8 mouse cellular contexts compared by ENCODE assay signal in the genomic region with DNA sequence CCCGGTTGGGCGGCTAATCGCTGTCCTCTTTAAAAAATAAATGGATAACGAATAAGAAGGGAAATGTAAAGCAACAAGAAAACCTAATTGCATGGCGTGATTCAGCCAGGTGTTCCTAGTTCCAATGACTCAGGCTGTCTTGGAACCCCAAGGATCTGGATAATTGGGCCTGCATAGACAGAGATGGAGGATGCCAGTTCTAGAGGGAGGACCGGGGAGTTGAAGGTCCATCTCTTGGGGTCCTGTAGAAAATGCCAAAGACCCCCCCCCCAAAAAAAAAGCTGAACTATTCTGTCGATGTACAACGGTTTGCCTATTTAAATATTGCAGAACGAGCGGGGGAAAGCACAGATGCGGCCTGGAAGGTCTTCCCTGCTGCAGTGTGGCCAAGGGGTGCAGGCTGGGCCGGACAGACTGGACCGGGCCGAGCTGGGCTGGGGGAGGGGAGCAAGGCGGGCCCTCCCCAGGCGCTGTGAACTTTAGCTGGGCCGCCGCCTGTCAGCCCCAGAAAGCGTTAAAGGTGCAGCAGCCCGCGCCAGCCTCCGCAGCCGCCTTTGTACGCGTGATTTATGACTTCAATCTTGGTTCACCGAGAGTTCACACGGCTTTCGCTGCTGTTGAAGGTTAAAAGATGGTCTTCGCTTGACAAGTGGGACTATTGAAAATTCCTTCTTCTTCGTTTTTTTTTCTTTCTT. TPM values are rescaled to one million over a fixed set of nuclear protein-coding genes. Genes with fewer than 3 reads are reported as not detected.
A peak's percentile ranks its signal among the peaks of the same experiment; 100 is the strongest.
DNase-seq lines count a peak whose midpoint lies in the region; ATAC-seq lines count a peak whose summit lies in the region.

No protein-coding gene starts in this region.

- 0 out of 2 replicates have a peak, but pooled peaks cover 4% of the 10 kb centered on the region for H3K4me1 ChIP-seq in heart, embryonic 10.5 days
- H3K4me1 ChIP-seq in intestine, embryonic 15.5 days (replicated peaks), result peaks cover 23% of the 10 kb centered on the region
- H3K4me1 ChIP-seq in liver, embryonic 13.5 days (replicated peaks), result no peaks in the 10 kb centered on the region

- H3K9me3 ChIP-seq in heart, embryonic 10.5 days, result no peaks in the 10 kb centered on the region
- H3K9me3 ChIP-seq in intestine, embryonic 15.5 days, result no peaks in the 10 kb centered on the region
- H3K9me3 ChIP-seq in liver, embryonic 13.5 days (replicated peaks), result no peaks in the 10 kb centered on the region

- peaks cover 98% of the 10 kb centered on the region for H3K27me3 ChIP-seq in heart, embryonic 10.5 days (ENCODE audit: insufficient read depth, poor library complexity, severe bottlenecking)
- H3K27me3 ChIP-seq in intestine, embryonic 15.5 days (replicated peaks), result peaks cover 9% of the 10 kb centered on the region; the same call in 1 of the 2 replicates
- peaks cover 95% of the 10 kb centered on the region for H3K27me3 ChIP-seq in liver, embryonic 13.5 days

- peak overlapping the region; percentile 43; the same call in 1 of the 2 replicates for H3K9ac ChIP-seq in intestine, embryonic 15.5 days
- H3K9ac ChIP-seq in liver, embryonic 13.5 days, result no peak overlapping the region

- peak overlapping the region; percentile 64 for H3K4me2 ChIP-seq in intestine, embryonic 15.5 days (replicated peaks)
- H3K4me2 ChIP-seq in liver, embryonic 13.5 days, result peak overlapping the region; percentile 34; the same call in 1 of the 2 replicates

- peak overlapping the region; percentile 43; the same call in 1 of the 2 replicates for H3K27ac ChIP-seq in heart, embryonic 10.5 days
- peak overlapping the region; percentile 92 for H3K27ac ChIP-seq in intestine, embryonic 15.5 days
- H3K27ac ChIP-seq in liver, embryonic 13.5 days, result no peak overlapping the region

- H3K36me3 ChIP-seq in heart, embryonic 10.5 days, result no peaks in the 10 kb centered on the region
- H3K36me3 ChIP-seq in intestine, embryonic 15.5 days, result no peaks in the 10 kb centered on the region
- H3K36me3 ChIP-seq in liver, embryonic 13.5 days, result no peaks in the 10 kb centered on the region

- H3K4me3 ChIP-seq in heart, embryonic 10.5 days, result peak overlapping the region; percentile 31
- peak overlapping the region; percentile 26 for H3K4me3 ChIP-seq in intestine, embryonic 15.5 days (replicated peaks)
- H3K4me3 ChIP-seq in liver, embryonic 13.5 days (replicated peaks), result no peak overlapping the region

- under 1% methylated on average over 30 of the region's 30 CpGs for WGBS in heart, embryonic 10.5 days
- WGBS in intestine, embryonic 15.5 days, result 2% methylated on average over 30 of the region's 30 CpGs
- WGBS in liver, embryonic 13.5 days (ENCODE audit: insufficient replicate concordance), result 2% methylated on average over 30 of the region's 30 CpGs

- ATAC-seq in intestine, embryonic 15.5 days, result peak; percentile 56
- ATAC-seq in liver, embryonic 13.5 days (ENCODE audit: low read depth), result no peak
- no peak for ATAC-seq in megakaryocyte, adult 5-6 weeks (ENCODE audit: poor library complexity, severe bottlenecking)

- no peak for DNase-seq in heart, embryonic 10.5 days (ENCODE audit: low spot score)
- DNase-seq in heart, adult 18-20 months, result no peak
- DNase-seq in adrenal gland, postnatal 25 days, result peak; percentile 53
- no peak for DNase-seq in liver, embryonic 13.5 days
- DNase-seq in thymus, postnatal 4 days, result no peak
- no peak for DNase-seq in spleen, adult 12 weeks (ENCODE audit: low spot score)

RNA-seq across cellular contexts. Expression of gene Hoxc4, which starts 42.5 kb away (rescaled TPM):
- 0.81 and 6.6 TPM in 2 replicates for polyA plus RNA-seq in heart, embryonic 10.5 days (2016; fragmentation: Nextera tagmentation; extraction: Ambion mirVana)
- under 1 TPM in 1 of 2 experiments, not detected in 1; 0.23 TPM for total RNA-seq in heart, adult 18-20 months (2021)
- total RNA-seq in adrenal gland, postnatal 25 days (2021), result 7.3 and 8.4 TPM in 2 replicates
- polyA plus RNA-seq in intestine, embryonic 15.5 days (2015; fragmentation: Nextera tagmentation; extraction: Ambion mirVana), result 9.5 and 10.6 TPM in 2 replicates
- polyA plus RNA-seq in liver, embryonic 13.5 days (2015; fragmentation: Nextera tagmentation; extraction: Ambion mirVana), result 0.31 and 0.42 TPM in 2 replicates
- total RNA-seq in megakaryocyte, adult 5-6 weeks (2015), result not detected in 2 replicates
- not detected in 2 replicates for total RNA-seq in megakaryocyte, adult 5-6 weeks (2017)
